Mouse (Mus musculus) small intestine, adult 2 months (tissue): ENCODE results near the gene Ropn1l.

Experiments
- CTCF ChIP-seq: fragments of 200-500 bp; IDR thresholded peaks from 2 replicates; pipeline ENCODE4 v1.5.1; 2012; ENCODE audit warnings: low read depth, mild to moderate bottlenecking, control low read depth, inconsistent platforms, low read length, moderate library complexity, mixed read lengths; ENCODE audit not compliant: insufficient replicate concordance, insufficient read length; ENCODE audit errors: extremely low read depth
- POLR2A ChIP-seq: fragments of 200-500 bp; IDR thresholded peaks from 2 replicates; pipeline ENCODE4 v1.6.1; 2012; ENCODE audit warnings: low read depth, mild to moderate bottlenecking, control low read depth, inconsistent platforms, low read length, moderate library complexity

GRCm38 (mm10) chr15:31472645-31473574, 19.4 kb upstream of the Ropn1l start:
- TF ChIP-seq POLR2A = no peak
- no peak for TF ChIP-seq CTCF
